Mouse (Mus musculus) spleen, postnatal 14 days (tissue): Measurements from ENCODE around the gene D430041D05Rik.

Experiments used
- DNase-seq, 2 experiments: peaks; one replicate each; pipeline ENCODE4 v3.0.0; 2021 to 2022; ENCODE audit warnings: low spot score in 2 of 2

Gene D430041D05Rik

DNA sequence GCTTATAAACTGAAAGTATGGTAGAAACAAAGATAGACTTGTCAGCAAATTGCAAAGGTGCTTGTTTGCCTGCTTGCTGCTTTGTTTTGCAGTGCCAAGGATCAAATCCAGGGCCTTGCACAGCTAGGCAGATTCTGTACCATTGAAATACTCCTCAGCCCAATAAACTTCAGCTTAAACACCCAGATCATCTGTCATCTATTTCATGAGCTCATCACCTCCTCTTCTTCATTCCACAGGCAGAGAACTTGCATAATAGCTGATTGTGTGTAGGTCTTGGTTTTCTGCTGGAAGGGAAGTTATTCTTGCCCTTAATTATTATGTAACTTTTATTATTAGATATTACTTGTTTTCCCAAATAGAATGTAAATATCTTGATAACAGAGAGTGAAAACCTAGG lies 73.2 kb downstream of the D430041D05Rik start:
- no peak for DNase-seq

- DNase-seq: no peak
Observed at GRCm38 (mm10) chr2:104335824-104336223, 75.0 kb downstream of the D430041D05Rik start.

DNA sequence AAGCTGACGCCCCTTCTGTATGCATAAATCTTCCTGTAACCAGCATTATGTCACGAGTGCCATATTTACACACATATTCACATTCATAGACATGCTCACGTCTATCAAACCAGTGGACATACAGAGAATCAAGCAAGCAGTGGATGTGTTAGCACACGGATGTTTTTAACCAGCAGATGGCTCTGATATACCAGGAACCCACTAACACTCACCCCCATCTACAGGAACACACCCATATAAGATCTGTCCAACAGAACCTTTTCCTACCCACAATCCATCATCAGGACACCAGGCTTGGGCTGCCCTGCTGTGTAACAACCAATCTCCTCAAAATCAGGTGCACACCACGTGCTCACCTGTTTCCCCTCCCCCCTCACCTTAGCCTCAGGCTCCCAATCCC lies 76.9 kb downstream of the D430041D05Rik start:
- no peak for DNase-seq

DNA sequence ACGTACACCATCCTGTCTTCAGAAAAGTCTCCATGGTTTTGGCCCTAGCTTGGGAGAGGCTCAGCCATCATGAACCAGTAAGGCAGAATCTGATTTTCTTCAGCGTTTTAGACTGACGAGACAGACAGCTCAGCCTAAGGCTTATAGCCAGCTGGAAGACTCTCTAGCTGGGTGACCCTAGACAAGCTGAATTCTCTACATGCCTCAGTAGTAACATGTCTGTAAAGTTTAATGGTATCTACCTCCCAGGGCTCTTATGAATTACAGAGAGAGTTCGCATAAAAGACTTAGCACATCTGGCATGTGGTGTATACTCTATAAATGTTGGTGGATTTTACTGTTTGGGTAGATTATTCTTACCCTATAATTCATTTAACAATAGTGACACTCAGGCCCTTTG lies 78.1 kb downstream of the D430041D05Rik start:
- DNase-seq: no peak

DNA sequence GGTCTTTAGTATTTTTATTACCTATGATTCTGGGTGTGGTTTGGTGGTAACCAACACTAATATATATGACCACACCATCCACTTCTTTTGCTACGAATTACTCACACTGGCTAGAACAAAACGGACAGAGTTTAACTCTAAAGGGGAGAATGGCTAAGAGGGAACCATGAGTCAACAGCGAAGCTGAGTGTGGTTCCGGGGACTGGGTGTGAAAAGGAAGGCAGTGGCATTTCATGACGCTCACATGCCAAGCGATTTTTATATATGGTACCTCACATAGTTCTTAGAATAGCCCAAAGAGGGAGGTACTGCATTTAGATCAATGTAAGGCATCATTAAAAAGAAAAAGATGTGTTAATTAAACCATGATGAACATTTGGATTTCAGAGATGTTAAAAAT lies 79.6 kb downstream of the D430041D05Rik start:
- DNase-seq: no peak

DNA sequence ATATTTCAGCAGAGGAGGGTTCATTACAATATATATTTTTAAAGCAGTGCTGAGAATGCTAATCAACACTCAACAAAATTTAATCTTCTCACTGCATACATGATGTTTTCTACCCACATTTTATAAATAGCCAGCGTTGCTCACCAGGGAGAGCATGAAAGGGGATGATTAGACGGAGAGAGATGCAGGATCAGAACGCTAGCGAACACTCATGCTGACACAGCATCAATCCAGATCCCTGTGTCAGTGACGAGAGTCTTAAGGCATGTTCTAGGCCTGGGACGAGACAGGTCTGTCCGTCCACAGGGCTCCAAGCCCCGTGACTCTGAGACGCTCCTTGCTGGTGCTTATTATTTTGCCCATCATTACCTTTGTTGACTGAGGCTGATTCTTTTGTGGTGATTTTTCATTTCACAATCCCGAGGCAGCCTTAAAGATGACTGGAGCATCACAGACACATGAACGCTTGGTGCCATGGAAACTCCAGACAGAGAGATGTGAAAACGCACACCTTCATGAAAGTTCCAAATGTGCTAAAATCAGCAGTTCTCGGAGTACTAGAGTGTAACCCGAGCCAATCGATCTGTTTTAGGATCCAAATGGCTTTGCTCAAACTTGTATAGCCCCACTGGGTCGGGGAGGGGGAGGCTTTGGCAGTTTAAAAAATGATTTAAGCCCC lies 83.6 kb downstream of the D430041D05Rik start:
- no peak for DNase-seq

- DNase-seq: no peak
Observed at GRCm38 (mm10) chr2:104323773-104324172, 87.0 kb downstream of the D430041D05Rik start.

DNA sequence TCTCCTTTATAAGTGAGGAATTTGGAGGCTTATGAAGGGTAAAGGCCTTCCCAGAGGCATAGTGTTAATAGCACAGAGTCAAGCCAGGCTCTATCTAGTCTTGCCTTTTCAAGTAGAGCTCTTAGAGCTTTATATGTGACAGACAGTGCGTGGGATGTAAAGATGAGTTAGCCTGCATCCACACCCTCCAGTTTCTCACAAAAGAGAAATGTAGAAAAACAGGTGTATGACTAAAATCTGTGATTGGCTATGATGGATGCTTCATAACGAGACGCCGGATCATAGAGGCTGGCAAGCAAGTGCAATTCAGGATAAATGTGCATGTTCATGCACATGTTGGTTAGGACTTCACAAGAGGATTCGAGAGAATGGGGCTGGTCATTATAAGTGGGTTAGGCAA lies 87.5 kb downstream of the D430041D05Rik start:
- no peak for DNase-seq

DNA sequence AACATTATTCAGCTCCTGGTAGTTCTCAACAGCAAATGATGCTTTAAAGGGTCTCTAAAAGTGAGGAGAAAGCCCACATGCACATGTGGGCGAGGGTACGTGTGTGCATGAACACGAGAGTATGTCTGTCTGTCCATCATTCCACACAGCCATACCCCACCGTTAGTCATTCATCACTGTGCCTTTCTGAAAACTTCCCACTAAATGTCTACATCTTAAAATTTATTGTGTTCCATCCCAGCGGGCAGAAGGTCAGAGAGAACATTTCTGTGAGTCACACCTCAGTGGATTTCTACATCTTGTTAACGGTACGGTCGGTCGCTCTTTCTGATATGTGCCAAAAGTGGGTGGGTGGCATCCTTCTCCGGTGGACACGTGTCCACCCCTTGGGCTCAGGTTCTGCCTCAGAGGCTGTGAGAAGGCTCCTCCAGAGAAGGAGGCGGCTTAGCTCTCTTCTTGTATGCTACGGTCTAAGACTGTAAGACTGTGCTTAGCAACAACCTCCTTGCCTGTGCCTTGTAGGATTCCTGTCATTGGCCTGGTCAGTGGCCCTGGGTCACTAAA lies 90.7 kb downstream of the D430041D05Rik start:
- no peak for DNase-seq

DNA sequence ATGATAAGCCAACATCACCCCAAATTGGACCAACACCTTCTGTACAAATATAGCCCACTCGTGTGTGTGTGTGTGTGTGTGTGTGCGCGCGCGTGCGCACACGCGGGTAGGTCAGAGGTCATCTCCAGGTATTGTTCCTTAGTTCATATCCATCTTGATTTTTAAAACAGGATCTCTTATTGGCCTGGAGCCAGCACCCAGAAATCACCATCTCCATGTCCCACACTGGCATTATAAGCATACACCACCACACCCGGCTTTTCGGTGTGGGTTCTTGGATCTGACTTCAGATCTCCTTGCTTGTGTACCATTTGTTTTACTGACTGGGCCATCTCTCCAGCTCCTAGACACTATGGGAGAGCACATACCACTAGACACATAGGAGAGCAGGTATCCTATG lies 91.4 kb downstream of the D430041D05Rik start:
- no peak for DNase-seq

- no peak for DNase-seq
Observed at GRCm38 (mm10) chr2:104318881-104319280, 91.9 kb downstream of the D430041D05Rik start.

GRCm38 (mm10) chr2:104318259-104318658 lies 92.6 kb downstream of the D430041D05Rik start:
- no peak for DNase-seq

GRCm38 (mm10) chr2:104317631-104318030 lies 93.2 kb downstream of the D430041D05Rik start:
- DNase-seq: no peak

DNA sequence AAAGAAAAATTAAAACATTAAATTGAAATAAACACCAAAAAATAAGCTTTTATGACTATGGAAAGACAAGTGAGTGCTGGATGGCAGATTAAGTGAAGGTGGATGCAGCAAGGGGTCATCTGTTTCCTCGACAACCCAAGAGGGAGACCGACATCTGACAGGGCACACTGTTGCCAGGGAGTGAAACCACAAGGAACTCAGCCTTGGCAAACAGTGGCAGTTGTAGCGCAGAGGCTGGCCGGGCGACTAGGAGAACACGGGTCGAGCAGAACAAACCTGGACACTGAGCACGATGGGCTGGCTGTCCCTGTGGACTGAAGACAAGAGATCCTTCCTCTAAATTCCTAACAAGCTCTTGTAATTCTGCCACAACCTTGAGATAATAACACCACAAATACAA lies 94.3 kb downstream of the D430041D05Rik start:
- no peak for DNase-seq

- no peak for DNase-seq
Observed at GRCm38 (mm10) chr2:104313246-104313645, 97.6 kb downstream of the D430041D05Rik start.

- DNase-seq: no peak
Observed at GRCm38 (mm10) chr2:104307102-104307501, 103.7 kb downstream of the D430041D05Rik start.

- DNase-seq: no peak
Observed at GRCm38 (mm10) chr2:104305722-104306121, 105.1 kb downstream of the D430041D05Rik start.

DNA sequence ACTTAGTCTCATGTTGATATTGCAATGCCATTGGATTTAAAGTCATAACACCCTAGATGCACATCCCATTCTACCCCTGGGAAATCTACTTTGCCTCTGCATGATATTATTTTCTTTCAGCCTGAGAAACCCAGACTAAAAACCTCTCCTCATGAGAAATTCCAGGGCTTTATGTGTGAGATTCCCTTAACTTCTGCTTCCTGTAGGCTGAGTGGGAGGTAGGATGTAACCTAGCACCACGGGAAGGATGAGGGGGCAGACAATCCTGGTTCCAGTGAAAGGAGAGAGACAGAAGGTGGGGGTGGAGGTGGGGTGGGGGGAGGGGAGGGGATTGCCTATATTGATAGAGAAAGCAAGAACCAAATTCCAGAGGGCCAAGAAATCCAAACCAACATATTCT lies 110.9 kb downstream of the D430041D05Rik start:
- no peak for DNase-seq

- DNase-seq: peak in 1 of 2 experiments; percentile 11
Observed at GRCm38 (mm10) chr2:104299160-104299559, 111.7 kb downstream of the D430041D05Rik start.

GRCm38 (mm10) chr2:104286821-104287220 lies 124.0 kb downstream of the D430041D05Rik start:
- no peak for DNase-seq

DNA sequence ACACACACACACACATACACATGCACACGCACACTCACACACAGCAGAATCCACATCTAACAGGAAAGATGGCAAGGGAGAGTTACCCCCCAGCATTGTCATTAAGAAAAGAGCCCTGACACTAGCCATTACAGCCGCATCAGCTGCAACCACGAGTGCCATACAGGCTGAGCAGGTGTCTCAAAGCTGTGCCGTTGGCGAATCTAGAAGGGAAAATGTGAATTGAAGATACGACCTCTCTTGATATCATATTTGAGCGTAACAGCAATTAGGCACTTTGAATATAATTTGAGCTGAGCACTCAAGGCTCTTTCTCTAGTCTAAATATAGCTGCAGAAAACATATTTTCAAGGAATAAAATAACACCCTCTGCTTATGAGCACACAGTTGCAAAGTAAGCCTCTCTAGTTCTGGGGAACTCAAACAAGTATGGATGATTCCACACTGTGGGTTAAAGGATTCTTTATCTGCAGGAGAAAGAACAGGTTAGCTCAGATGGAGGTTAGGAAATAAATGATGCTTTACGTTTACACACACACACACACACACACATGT lies 127.3 kb downstream of the D430041D05Rik start:
- no peak for DNase-seq

DNA sequence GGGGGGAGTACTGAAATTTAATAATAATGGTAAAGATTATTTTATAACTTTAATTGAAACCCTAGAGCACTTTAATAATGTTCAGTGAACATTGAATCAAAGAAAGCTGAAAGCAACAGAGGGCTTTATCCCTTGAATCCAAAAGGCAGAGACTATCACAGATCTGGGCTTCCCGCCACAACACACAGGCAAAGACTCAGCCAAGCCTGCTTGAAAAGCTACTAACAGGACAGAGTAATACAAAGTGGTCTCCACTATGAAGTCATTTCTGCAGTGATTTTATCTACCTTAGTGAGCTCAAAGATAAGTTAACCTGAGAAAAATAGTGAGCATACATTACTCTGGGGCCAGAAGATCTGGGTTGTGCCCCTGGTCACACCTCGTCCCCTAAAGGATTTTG lies 128.0 kb downstream of the D430041D05Rik start:
- no peak for DNase-seq

GRCm38 (mm10) chr2:104267049-104267448 lies 143.8 kb downstream of the D430041D05Rik start:
- DNase-seq: no peak

- no peak for DNase-seq
Observed at GRCm38 (mm10) chr2:104261741-104262067, 149.1 kb downstream of the D430041D05Rik start.
